Mouse (Mus musculus) heart, embryonic 12.5 days (tissue): ENCODE measurements around the gene Rbm25. TPM values are rescaled to one million over a fixed set of nuclear protein-coding genes. Genes with fewer than 3 reads are reported as not detected.

ENCODE experiments used
- polyA plus RNA-seq: library from polyadenylated mRNA; unstranded; fragments of >200 nt; fragmentation: Nextera tagmentation; extraction: Ambion mirVana; gene quantifications from 2 replicates; pipeline ENCODE4 v1.2.1, GENCODE M21; 2016

The Rbm25 gene
- polyA plus RNA-seq, 1 experiment from 2014 or later: 176 TPM

Other genes starting within 250 kb of the Rbm25 start
- 27.1 and 31.2 TPM in 2 replicates for gene Dpf3, start 143.5 kb upstream of the Rbm25 start, polyA plus RNA-seq
- 22.7 and 23.8 TPM in 2 replicates for gene Dcaf4, start 110.8 kb upstream of the Rbm25 start, polyA plus RNA-seq
- 16.3 and 19.2 TPM in 2 replicates for gene Zfyve1, start 34.0 kb upstream of the Rbm25 start, polyA plus RNA-seq
- 48.9 and 52.4 TPM in 2 replicates for gene Psen1, start 56.9 kb downstream of the Rbm25 start, polyA plus RNA-seq
- 0.22 and 0.23 TPM in 2 replicates for gene Papln, start 132.4 kb downstream of the Rbm25 start, polyA plus RNA-seq